12 mouse cellular contexts compared by ENCODE assay signal in genomic region chr2:12459732-12460131, GRCm38 (mm10). TPM values are rescaled to one million over a fixed set of nuclear protein-coding genes. Genes with fewer than 3 reads are reported as not detected.
DNase-seq lines count a peak whose midpoint lies in the region; ATAC-seq lines count a peak whose summit lies in the region.
"Had no signal": no experiment of that assay in that cellular context is flagged by ENCODE, and none has a peak within 500 bp of the region (broad histone marks: within the 10 kb centered on the region; RNA-seq: fewer than 3 reads in every experiment).

No protein-coding gene starts in this region.

- H3K9me3 ChIP-seq in midbrain, embryonic 15.5 days, result no peaks in the 10 kb centered on the region
- no peaks in the 10 kb centered on the region for H3K9me3 ChIP-seq in midbrain, embryonic 11.5 days (ENCODE audit: control insufficient read depth, low read length)
- H3K9me3 ChIP-seq: liver, embryonic 15.5 days; stomach, embryonic 15.5 days had no signal

- no peak overlapping the region for H3K9ac ChIP-seq in midbrain, embryonic 15.5 days
- H3K9ac ChIP-seq in midbrain, embryonic 11.5 days (ENCODE audit: low read length), result no peak overlapping the region
- H3K9ac ChIP-seq: liver, embryonic 15.5 days; stomach, embryonic 15.5 days had no signal

- H3K4me2 ChIP-seq in midbrain, embryonic 15.5 days, result no peak overlapping the region
- H3K4me2 ChIP-seq in midbrain, embryonic 11.5 days, result no peak overlapping the region
- H3K4me2 ChIP-seq: liver, embryonic 15.5 days; stomach, embryonic 15.5 days had no signal

- peak; percentile 74 for ATAC-seq in frontal cortex, adult (ENCODE audit: low TSS enrichment)
- 0 out of 2 replicates have a peak, but pooled peaks have one; percentile 50 for ATAC-seq in midbrain, embryonic 15.5 days (replicated peaks)
- ATAC-seq in midbrain, embryonic 11.5 days (ENCODE audit: low FRiP score), result no peak
- ATAC-seq: midbrain, embryonic 16.5 days had no signal

- DNase-seq in frontal cortex, postnatal 10 days (ENCODE audit: low spot score in 2 of 2), result no peak
- no peak for DNase-seq in midbrain, embryonic 11.5 days (ENCODE audit: low spot score, missing footprints)
- peak; percentile 21 for DNase-seq in brain, adult 2 months (ENCODE audit: low read depth, low spot score)
- peak; percentile 9 for DNase-seq in splenic B cell, adult 2 months (ENCODE audit: low read depth, low spot score)
- DNase-seq in adrenal gland, postnatal 36 days, result no peak
- DNase-seq in cerebellum, adult 9-10 months, result no peak
- DNase-seq: kidney, adult 18-20 months had no signal

- no peak overlapping the region for H3K4me3 ChIP-seq in midbrain, embryonic 15.5 days
- no peak overlapping the region for H3K4me3 ChIP-seq in midbrain, embryonic 11.5 days (ENCODE audit: low read depth, low read length)
- H3K4me3 ChIP-seq: liver, embryonic 15.5 days; stomach, embryonic 15.5 days had no signal

- WGBS in midbrain, embryonic 15.5 days, result 86% methylated on average over 1 of the region's 1 CpGs
- WGBS in midbrain, embryonic 11.5 days, result 91% methylated on average over 1 of the region's 1 CpGs

- H3K27me3 ChIP-seq in midbrain, embryonic 15.5 days (replicated peaks), result no peaks in the 10 kb centered on the region
- H3K27me3 ChIP-seq in midbrain, embryonic 11.5 days (ENCODE audit: control insufficient read depth, insufficient read depth, low read length), result no peaks in the 10 kb centered on the region
- no peaks in the 10 kb centered on the region for H3K27me3 ChIP-seq in splenic B cell, adult 2 months (ENCODE audit: control insufficient read depth, insufficient read depth, low read length, poor library complexity, severe bottlenecking)
- H3K27me3 ChIP-seq: liver, embryonic 15.5 days; stomach, embryonic 15.5 days had no signal

- H3K27ac ChIP-seq in midbrain, embryonic 15.5 days, result no peak overlapping the region
- no peak overlapping the region for H3K27ac ChIP-seq in midbrain, embryonic 11.5 days (ENCODE audit: low read depth, low read length)
- H3K27ac ChIP-seq: liver, embryonic 15.5 days; stomach, embryonic 15.5 days had no signal

- H3K4me1 ChIP-seq in midbrain, embryonic 15.5 days, result no peaks in the 10 kb centered on the region
- no peaks in the 10 kb centered on the region for H3K4me1 ChIP-seq in midbrain, embryonic 11.5 days (ENCODE audit: control insufficient read depth, insufficient read depth, low read length)
- H3K4me1 ChIP-seq: liver, embryonic 15.5 days; stomach, embryonic 15.5 days had no signal

- H3K36me3 ChIP-seq in midbrain, embryonic 15.5 days (replicated peaks), result no peaks in the 10 kb centered on the region
- no peaks in the 10 kb centered on the region for H3K36me3 ChIP-seq in midbrain, embryonic 11.5 days (ENCODE audit: control insufficient read depth, insufficient read depth, low read length)
- H3K36me3 ChIP-seq in splenic B cell, adult 2 months (ENCODE audit: control insufficient read depth, insufficient read depth, low read length, poor library complexity, severe bottlenecking), result no peaks in the 10 kb centered on the region
- H3K36me3 ChIP-seq: liver, embryonic 15.5 days; stomach, embryonic 15.5 days had no signal

RNA-seq across cellular contexts. Expression of gene Mindy3, which starts 40.5 kb away (rescaled TPM):
- 47.3 and 48.8 TPM in 2 replicates for polyA plus RNA-seq in midbrain, embryonic 15.5 days (2015; fragmentation: Nextera tagmentation; extraction: Ambion mirVana)
- 43.8 and 48.3 TPM in 2 replicates for polyA plus RNA-seq in midbrain, embryonic 11.5 days (2014; fragmentation: Nextera tagmentation; extraction: Ambion mirVana)
- 10 to 100 TPM; 47.1 to 48.7 TPM for total RNA-seq in adrenal gland, postnatal 36 days (2021)

Comparison
In these comparisons a context has a peak if more than half of its experiments do, and no peak if none do; other contexts are left out.
1. DNase-seq: peak in brain, adult 2 months (single experiment) and splenic B cell, adult 2 months (single experiment); none in frontal cortex, postnatal 10 days (0 of 2), midbrain, embryonic 11.5 days (single experiment), adrenal gland, postnatal 36 days (0 of 2) and cerebellum, adult 9-10 months (single experiment).